Mouse (Mus musculus) MEL (cell line): ENCODE measurements at regions not wholly inside any gene's neighbourhood (a gene's known extent, or its start where the extent isn't known, plus 50 kb on each side); places are given as distances from the start of the nearest gene placed in this dataset.

Experiments
- DNase-seq: peaks from one replicate; pipeline ENCODE4 v3.0.0; 2011; ENCODE audit warnings: low read depth, low spot score
- H3K27ac ChIP-seq: 2 replicates; pipeline ENCODE4 v1.5.1; 2012; ENCODE audit warnings: low read depth, mild to moderate bottlenecking, control low read depth, low read length, moderate library complexity; ENCODE audit not compliant: control insufficient read depth
- H3K27me3 ChIP-seq, 2 experiments: fragments of 150-350 bp in 1 of 2; sonication (generic) in 1 of 2; 2 replicates each; pipeline ENCODE4 v1.6.1; 2012; ENCODE audit warnings: low read length in 2 of 2, mild to moderate bottlenecking in 2 of 2, improper control_type of control experiment in 1 of 2, moderate library complexity in 1 of 2; ENCODE audit not compliant: insufficient read depth in 2 of 2, control insufficient read depth in 1 of 2
- H3K36me3 ChIP-seq, 2 experiments: 2 replicates each; pipeline ENCODE4 v1.6.1; 2012 to 2014; ENCODE audit warnings: low read length in 2 of 2, improper control_type of control experiment in 1 of 2, inconsistent platforms in 1 of 2, mild to moderate bottlenecking in 1 of 2; ENCODE audit not compliant: insufficient read depth in 2 of 2, control insufficient read depth in 1 of 2
- H3K4me1 ChIP-seq, 2 experiments: fragments of 150-350 bp in 1 of 2; sonication (generic) in 1 of 2; 2 replicates each; pipeline ENCODE4 v1.6.1; 2012; ENCODE audit warnings: low read length in 2 of 2, improper control_type of control experiment in 1 of 2, mild to moderate bottlenecking in 1 of 2; ENCODE audit not compliant: insufficient read depth in 2 of 2, control insufficient read depth in 1 of 2
- H3K4me3 ChIP-seq, 2 experiments: fragments of 150-350 bp in 1 of 2; sonication (generic) in 1 of 2; 2 replicates each; pipeline ENCODE4 v1.5.1; 2012; ENCODE audit warnings: low read depth in 2 of 2, low read length in 2 of 2, mild to moderate bottlenecking in 2 of 2, moderate library complexity in 2 of 2, control low read depth in 1 of 2, improper control_type of control experiment in 1 of 2; ENCODE audit not compliant: control insufficient read depth in 1 of 2, insufficient read depth in 1 of 2
- H3K79me2 ChIP-seq: 2 replicates; pipeline ENCODE4 v1.6.1; 2012; ENCODE audit warnings: mild to moderate bottlenecking, low read length, moderate library complexity; ENCODE audit not compliant: control insufficient read depth, poor library complexity, insufficient read depth
- H3K9ac ChIP-seq: 2 replicates; pipeline ENCODE4 v1.6.1; 2012; ENCODE audit warnings: low read depth, mild to moderate bottlenecking, control low read depth, low read length, moderate library complexity; ENCODE audit not compliant: control insufficient read depth, poor library complexity, severe bottlenecking
- H3K9me3 ChIP-seq: fragments of 150-350 bp; sonication (generic); replicated peaks from 2 replicates; pipeline ENCODE4 v1.6.1; 2012; ENCODE audit warnings: mild to moderate bottlenecking, low read length, improper control_type of control experiment, moderate library complexity; ENCODE audit not compliant: insufficient read depth
- CHD1 ChIP-seq: IDR thresholded peaks from 2 replicates; pipeline ENCODE4 v1.6.1; 2012; ENCODE audit warnings: low read depth, mild to moderate bottlenecking, inconsistent platforms, low read length, improper control_type of control experiment
- CHD2 ChIP-seq: IDR thresholded peaks from 2 replicates; pipeline ENCODE4 v1.6.1; 2011; ENCODE audit warnings: low read length, improper control_type of control experiment
- CTCF ChIP-seq, 3 experiments: IDR thresholded peaks in 2 of 3; conservative IDR thresholded peaks in 1 of 3; 2 replicates each; pipeline ENCODE4 v1.5.1; 2011 to 2012; ENCODE audit warnings: low read length in 3 of 3, low read depth in 2 of 3, mild to moderate bottlenecking in 2 of 3, improper control_type of control experiment in 1 of 3, inconsistent platforms in 1 of 3, mixed read lengths in 1 of 3, moderate library complexity in 1 of 3; ENCODE audit not compliant: control insufficient read depth in 1 of 3, insufficient read depth in 1 of 3, poor library complexity in 1 of 3, severe bottlenecking in 1 of 3
- E2F4 ChIP-seq: IDR thresholded peaks from 2 replicates; pipeline ENCODE4 v1.6.1; 2011; ENCODE audit warnings: low read depth, low read length, improper control_type of control experiment, borderline replicate concordance
- ELF1 ChIP-seq: IDR thresholded peaks from 2 replicates; pipeline ENCODE4 v1.6.1; 2014; ENCODE audit warnings: low read depth, mild to moderate bottlenecking, inconsistent platforms, low read length, improper control_type of control experiment, moderate library complexity
- EP300 ChIP-seq, 2 experiments: IDR thresholded peaks; 2 replicates each; pipeline ENCODE4 v1.6.1; 2011; ENCODE audit warnings: improper control_type of control experiment in 2 of 2, low read length in 2 of 2, low read depth in 1 of 2, mild to moderate bottlenecking in 1 of 2
- ETS1 ChIP-seq: IDR thresholded peaks from 2 replicates; pipeline ENCODE4 v1.6.1; 2012; ENCODE audit warnings: low read depth, mild to moderate bottlenecking, inconsistent platforms, low read length, improper control_type of control experiment, moderate library complexity
- GABPA ChIP-seq: IDR thresholded peaks from 2 replicates; pipeline ENCODE4 v1.6.1; 2012; ENCODE audit warnings: low read depth, mild to moderate bottlenecking, inconsistent platforms, low read length, improper control_type of control experiment, moderate library complexity
- GATA1 ChIP-seq: IDR thresholded peaks from 2 replicates; pipeline ENCODE4 v1.6.1; 2011; ENCODE audit warnings: low read depth, low read length, improper control_type of control experiment
- MAFK ChIP-seq: IDR thresholded peaks from 2 replicates; pipeline ENCODE4 v1.6.1; 2011; ENCODE audit warnings: low read depth, mild to moderate bottlenecking, low read length, improper control_type of control experiment, borderline replicate concordance
- MAZ ChIP-seq: IDR thresholded peaks from 2 replicates; pipeline ENCODE4 v1.6.1; 2012; ENCODE audit warnings: low read depth, mild to moderate bottlenecking, inconsistent platforms, low read length, improper control_type of control experiment
- MEF2A ChIP-seq: IDR thresholded peaks from 2 replicates; pipeline ENCODE4 v1.6.1; 2014; ENCODE audit warnings: low read depth, mild to moderate bottlenecking, inconsistent platforms, low read length, improper control_type of control experiment; ENCODE audit not compliant: poor library complexity, insufficient replicate concordance, severe bottlenecking; ENCODE audit errors: extremely low read depth
- MYB ChIP-seq: IDR thresholded peaks from 2 replicates; pipeline ENCODE4 v1.6.1; 2011; ENCODE audit warnings: mild to moderate bottlenecking, low read depth, low read length, improper control_type of control experiment
- MYC ChIP-seq: IDR thresholded peaks from 2 replicates; pipeline ENCODE4 v1.6.1; 2011; ENCODE audit warnings: low read depth, mild to moderate bottlenecking, low read length, improper control_type of control experiment, moderate library complexity
- NRF1 ChIP-seq: IDR thresholded peaks from 2 replicates; pipeline ENCODE4 v1.6.1; 2014; ENCODE audit warnings: low read depth, mild to moderate bottlenecking, inconsistent platforms, low read length, improper control_type of control experiment, moderate library complexity; ENCODE audit not compliant: poor library complexity, insufficient read depth, severe bottlenecking
- SIN3A ChIP-seq: IDR thresholded peaks from 2 replicates; pipeline ENCODE4 v1.6.1; 2012; ENCODE audit warnings: low read length, improper control_type of control experiment, inconsistent platforms
- UBTF ChIP-seq: IDR thresholded peaks from 2 replicates; pipeline ENCODE4 v1.6.1; 2012; ENCODE audit warnings: low read depth, mild to moderate bottlenecking, inconsistent platforms, low read length, improper control_type of control experiment, moderate library complexity, borderline replicate concordance; ENCODE audit not compliant: insufficient read depth
- ZKSCAN1 ChIP-seq: IDR thresholded peaks from 2 replicates; pipeline ENCODE4 v1.6.1; 2012; ENCODE audit warnings: low read depth, mild to moderate bottlenecking, inconsistent platforms, low read length, improper control_type of control experiment, moderate library complexity

DNA sequence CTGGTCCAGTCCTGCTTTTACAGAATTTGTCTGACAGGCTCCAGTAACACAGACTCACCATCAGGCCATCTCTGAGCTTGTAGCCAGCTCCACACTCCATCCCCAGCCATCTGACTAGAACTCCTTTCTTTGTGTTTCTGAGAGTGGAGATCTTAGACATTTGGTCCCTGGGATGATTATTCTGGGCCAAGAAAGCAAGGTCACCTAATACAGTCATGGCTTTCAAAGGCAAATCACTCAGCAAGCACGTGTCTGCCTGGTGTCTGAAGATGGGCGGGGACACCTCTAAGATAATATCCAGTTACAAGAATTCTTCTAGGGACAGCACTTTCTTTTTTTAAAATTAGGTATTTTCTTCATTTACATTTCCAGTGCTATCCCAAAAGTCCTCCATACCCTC is 198.1 kb upstream of the Epha4 start:
- no peaks in the 10 kb centered on the region for H3K9me3 ChIP-seq
- H3K4me1 ChIP-seq: no peaks in the 10 kb centered on the region
- DNase-seq: no peak
- no peaks in the 10 kb centered on the region for H3K27me3 ChIP-seq
- no peak overlapping the region for H3K27ac ChIP-seq
- no peaks in the 10 kb centered on the region for H3K79me2 ChIP-seq
- no peak overlapping the region for H3K9ac ChIP-seq
- no peaks in the 10 kb centered on the region for H3K36me3 ChIP-seq
- TF ChIP-seq CHD1: no peak
- no peak for TF ChIP-seq SIN3A
- H3K4me3 ChIP-seq: no peak overlapping the region

DNA sequence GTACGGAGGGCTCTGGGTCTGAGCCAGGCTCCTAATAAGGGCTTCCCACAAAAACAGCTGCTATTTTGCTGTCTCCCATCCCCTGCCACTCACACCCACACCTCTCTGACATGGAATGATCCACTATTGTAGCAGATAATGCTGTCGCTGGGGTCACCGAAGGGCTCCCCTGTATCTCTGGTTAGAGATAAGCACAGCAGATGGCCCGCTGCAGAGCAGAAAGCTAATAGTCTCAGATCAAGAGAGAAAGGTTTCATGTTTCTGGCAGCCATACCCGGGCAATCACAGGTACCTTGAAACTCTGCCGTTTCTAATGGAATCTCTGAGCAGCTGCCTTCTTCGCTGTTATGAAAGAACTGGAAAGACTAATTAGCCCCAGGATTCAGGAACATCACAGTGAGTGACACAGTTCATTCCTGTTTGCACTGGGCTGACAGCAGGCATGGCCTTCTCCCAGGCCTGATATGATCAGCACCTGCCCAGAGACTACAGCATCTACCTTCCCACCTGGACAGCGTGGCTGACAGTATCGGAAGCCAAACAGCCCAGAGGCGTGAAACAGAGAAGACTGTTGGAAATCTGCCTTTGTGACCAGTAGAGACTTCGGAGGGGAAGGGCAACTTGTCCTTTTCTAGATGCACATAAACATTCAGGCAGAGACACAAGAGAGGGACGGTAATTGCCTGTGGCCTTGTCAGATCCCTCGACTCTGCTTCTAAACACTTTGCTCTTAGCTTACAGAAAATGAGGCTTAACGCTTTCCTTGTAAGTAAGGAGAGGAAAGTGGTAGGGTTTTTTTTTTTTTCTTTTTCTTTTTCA is 193.5 kb upstream of the Epha4 start:
- H3K9ac ChIP-seq: no peak overlapping the region
- no peaks in the 10 kb centered on the region for H3K4me1 ChIP-seq
- no peak for TF ChIP-seq EP300 (IDR thresholded peaks at IDR 0.05; ENCODE audit: low read depth in 1 of 2, low read length in 2 of 2)
- TF ChIP-seq ZKSCAN1: no peak
- no peak for TF ChIP-seq MYC
- H3K36me3 ChIP-seq: no peaks in the 10 kb centered on the region
- DNase-seq: no peak
- no peaks in the 10 kb centered on the region for H3K9me3 ChIP-seq
- no peak overlapping the region for H3K4me3 ChIP-seq
- no peak overlapping the region for H3K27ac ChIP-seq
- H3K27me3 ChIP-seq: no peaks in the 10 kb centered on the region
- no peaks in the 10 kb centered on the region for H3K79me2 ChIP-seq

DNA sequence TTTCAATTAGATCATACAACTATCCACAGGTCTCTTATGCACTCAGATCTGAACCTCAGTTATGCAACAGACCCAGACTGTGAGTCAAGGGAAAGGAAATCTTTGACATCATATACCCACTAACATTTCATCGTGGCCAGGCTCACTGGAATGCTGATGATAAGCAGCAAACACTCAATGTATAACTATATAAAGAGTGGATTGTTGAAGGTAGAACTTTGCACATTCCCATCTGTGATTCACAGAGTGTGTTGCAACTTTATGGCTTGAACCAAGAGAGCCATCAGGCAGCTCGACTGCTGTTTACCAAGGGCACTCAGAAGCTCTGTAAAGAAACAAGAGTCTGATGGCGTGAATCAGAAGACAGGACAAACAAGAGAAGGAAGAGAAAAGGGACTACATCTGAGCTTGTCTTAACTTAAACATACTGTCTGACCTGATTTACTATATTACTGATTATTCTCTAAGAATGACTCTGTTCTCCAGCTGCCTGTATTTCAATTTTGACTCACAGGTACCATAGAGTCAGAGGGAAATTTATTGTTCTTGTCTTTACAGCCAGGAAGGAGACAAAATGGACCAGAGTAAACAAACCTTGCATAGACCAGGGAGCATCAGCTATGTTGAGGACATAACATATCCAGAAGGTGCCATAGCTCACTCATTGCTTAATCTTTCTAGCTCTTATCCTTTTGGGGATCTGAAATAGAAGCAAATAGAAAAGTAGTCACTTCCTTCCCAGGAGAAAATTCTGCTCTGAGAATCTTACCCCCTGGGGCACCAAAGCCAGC is 180.5 kb upstream of the Epha4 start:
- Histone ChIP-seq H3K27me3 (no peaks in the 10 kb centered on the region), H3K4me1 (no peaks in the 10 kb centered on the region), H3K36me3 (no peaks in the 10 kb centered on the region), H3K27ac (no peak overlapping the region), H3K4me3 (no peak overlapping the region), H3K79me2 (no peaks in the 10 kb centered on the region), H3K9me3 (no peaks in the 10 kb centered on the region), H3K9ac (no peak overlapping the region)
- no peak for DNase-seq
- no peak for TF ChIP-seq UBTF
- no peak for TF ChIP-seq E2F4
- TF ChIP-seq MYB: no peak
- no peak for TF ChIP-seq NRF1
- no peak for TF ChIP-seq ELF1
- TF ChIP-seq CTCF (IDR thresholded peaks at IDR 0.05 in 2 of 3, conservative IDR thresholded peaks at IDR 0.05 in 1 of 3; ENCODE audit: control insufficient read depth in 1 of 3, insufficient read depth in 1 of 3, low read depth in 2 of 3, low read length in 3 of 3, poor library complexity in 1 of 3, severe bottlenecking in 1 of 3): no peak
- TF ChIP-seq GABPA: no peak
- TF ChIP-seq ETS1: no peak
- TF ChIP-seq MAZ: no peak
- TF ChIP-seq MAFK: no peak
- TF ChIP-seq SIN3A: no peak
- TF ChIP-seq GATA1: no peak
- no peak for TF ChIP-seq MEF2A
- TF ChIP-seq CHD2: no peak
